Mouse (Mus musculus) skeletal muscle tissue, postnatal 0 days (tissue): ENCODE data around the gene Gapvd1. TPM values are rescaled to one million over a fixed set of nuclear protein-coding genes. Genes with fewer than 3 reads are reported as not detected.

ENCODE experiments used
- polyA plus RNA-seq: library from polyadenylated mRNA; unstranded; fragments of >200 nt; fragmentation: Nextera tagmentation; extraction: Ambion mirVana; gene quantifications from 2 replicates; pipeline ENCODE4 v1.2.1, GENCODE M21; 2015

Gapvd1 gene
- polyA plus RNA-seq, result 34.2 and 39.4 TPM in 2 replicates

DNA sequence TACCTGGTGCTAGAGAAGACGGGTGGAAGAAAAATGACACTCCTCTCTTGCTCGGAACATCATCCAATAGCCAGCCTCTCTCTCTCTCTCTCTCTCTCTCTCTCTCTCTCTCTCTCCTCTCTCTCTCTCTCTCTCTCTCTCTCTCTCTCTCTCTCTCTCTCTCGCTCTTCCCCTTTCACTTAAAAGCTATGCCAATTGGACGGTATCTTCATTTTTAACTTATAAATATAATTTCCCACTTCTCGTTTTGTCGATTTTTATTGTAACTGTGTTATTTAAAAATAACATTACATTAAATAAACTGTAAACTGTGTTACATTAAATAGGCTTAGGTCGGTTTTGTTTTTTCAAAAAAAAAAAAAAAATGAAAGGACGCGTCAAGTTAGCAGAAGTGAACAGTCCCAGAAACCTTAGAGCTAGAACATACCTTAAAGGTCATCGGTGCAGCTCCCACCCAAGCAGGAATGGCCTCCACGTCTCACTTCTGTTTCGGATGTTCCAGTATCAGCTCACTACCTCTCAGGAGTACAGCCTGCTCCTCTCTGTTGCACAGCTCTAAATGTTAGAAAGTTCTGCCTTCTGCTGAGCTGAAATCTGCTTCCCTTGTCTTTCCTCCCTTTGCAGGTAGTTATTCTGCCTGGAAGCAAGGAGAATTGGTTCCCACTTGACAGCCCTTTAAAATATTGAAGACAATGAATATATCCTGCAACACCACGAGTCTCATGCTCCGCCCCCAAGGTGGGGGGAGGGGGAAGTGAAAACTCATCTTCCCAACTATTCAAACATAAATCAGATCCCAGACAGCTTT lies at the start of gene Gapvd1:
Gene Gapvd1, minus strand, starts transcription at position 682 of the 808 bp plus-strand sequence.

DNA sequence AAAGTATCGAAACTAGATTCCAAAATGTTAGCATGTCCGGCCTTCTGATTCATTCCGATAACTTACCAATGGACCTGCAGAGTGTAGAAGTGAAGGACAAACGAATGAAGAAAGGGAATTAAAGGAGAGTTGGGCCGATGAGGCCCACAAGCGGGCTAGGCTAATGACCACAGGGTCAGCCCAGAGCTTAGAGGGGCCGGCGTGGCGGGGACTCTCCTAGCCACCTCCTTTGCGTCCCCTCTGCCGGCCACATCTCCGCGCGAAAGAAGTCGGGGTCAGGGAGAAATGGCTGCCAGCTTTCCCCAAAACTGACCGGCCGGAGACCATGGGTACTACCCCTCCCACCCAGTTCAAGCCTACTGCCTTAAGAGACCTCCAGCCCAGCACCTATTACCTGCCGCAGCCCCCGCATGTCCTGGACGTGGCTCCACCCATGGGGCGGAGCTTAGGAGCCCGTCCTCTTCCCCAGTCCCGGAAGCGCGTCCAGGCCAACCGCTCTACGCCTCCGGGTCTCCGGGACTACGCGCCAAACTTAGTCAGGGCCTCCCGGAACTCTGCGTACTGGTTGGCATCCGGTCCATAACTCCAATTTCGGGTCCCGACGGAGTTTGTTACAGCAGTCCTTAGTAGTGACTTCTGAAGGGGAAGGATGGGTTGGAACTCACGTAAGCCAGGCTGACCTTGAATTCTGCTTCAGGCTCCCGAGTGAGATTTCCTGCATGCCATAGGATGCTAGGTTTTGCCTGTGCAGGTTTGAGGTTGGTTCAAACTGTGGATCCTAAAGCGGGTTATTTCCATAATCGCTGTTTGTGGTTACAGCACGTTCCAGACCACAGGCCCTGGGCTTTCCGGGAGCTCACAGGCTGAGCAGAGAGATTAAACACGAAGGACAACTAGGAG lies 44.6 kb upstream of the Gapvd1 start, which contains the start of gene Rabepk:
Gene Rabepk, minus strand, starts transcription at position 556 of the 900 bp plus-strand sequence.

DNA sequence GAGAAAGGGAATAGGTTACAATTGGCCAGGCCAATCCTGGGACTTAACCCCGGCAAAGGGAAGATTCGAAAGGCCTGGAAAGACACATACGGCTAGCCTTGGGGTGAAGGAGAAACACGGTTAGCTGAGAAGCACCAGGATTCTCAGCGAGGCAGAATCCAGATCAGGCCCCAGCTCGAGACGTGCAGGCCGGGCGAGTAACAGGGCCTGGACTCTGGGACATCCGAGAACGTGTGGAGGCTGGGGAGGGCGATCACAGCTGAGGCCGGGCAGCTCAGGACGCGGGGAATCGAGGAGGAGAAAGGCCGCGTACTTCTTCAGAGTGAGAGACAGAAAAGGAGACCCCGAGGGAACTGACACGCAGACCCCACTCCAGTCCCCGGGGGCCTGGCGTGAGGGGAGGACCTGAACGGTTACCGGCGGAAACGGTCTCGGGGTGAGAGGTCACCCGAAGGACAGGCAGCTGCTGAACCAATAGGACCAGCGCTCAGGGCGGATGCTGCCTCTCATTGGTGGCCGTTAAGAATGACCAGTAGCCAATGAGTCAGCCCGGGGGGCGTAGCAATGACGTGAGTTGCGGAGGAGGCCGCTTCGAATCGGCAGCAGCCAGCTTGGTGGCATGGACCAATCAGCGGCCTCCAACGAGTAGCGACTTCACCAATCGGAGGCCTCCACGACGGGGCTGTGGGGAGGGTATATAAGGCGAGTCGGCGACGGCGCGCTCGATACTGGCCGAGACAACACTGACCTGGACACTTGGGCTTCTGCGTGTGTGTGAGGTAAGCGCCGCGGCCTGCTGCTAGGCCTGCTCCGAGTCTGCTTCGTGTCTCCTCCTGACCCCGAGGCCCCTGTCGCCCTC lies 16.6 kb upstream of the Gapvd1 start, which contains the start of gene Hspa5:
Gene Hspa5, plus strand, starts transcription at position 603 of the 859 bp plus-strand sequence.

Other genes starting within 250 kb of the Gapvd1 start
- gene Hspa5, start 16.7 kb upstream of the Gapvd1 start, polyA plus RNA-seq, result 196 and 251 TPM in 2 replicates
- 14.5 and 19.5 TPM in 2 replicates for gene Rabepk, start 44.7 kb upstream of the Gapvd1 start, polyA plus RNA-seq
- 53.1 and 60.2 TPM in 2 replicates for gene Fbxw2, start 71.1 kb upstream of the Gapvd1 start, polyA plus RNA-seq
- gene Gm34653, start 77.8 kb upstream of the Gapvd1 start, polyA plus RNA-seq, result 0.07 and 0.14 TPM in 2 replicates
- 0.07 and 0.13 TPM in 2 replicates for gene Cutal, start 119.2 kb upstream of the Gapvd1 start, polyA plus RNA-seq
- 39.2 and 47.2 TPM in 2 replicates for gene Psmd5, start 119.7 kb upstream of the Gapvd1 start, polyA plus RNA-seq
- 5.0 and 5.1 TPM in 2 replicates for gene Phf19, start 158.8 kb upstream of the Gapvd1 start, polyA plus RNA-seq
- 1.5 and 2.2 TPM in 2 replicates for gene Traf1, start 206.5 kb upstream of the Gapvd1 start, polyA plus RNA-seq